Mouse (Mus musculus) stomach, embryonic 16.5 days (tissue): Measurements from ENCODE around the gene Smco3. TPM values are rescaled to one million over a fixed set of nuclear protein-coding genes. Genes with fewer than 3 reads are reported as not detected.

ENCODE experiments used
- ATAC-seq: fragments of 200-750 bp; cut with Nextera tagmentation; 2 replicates; pipeline ENCODE4 v1.8.0; 2017; ENCODE audit warnings: moderate number of reproducible peaks, moderate TSS enrichment; ENCODE audit not compliant: insufficient read depth, low FRiP score
- H3K27ac ChIP-seq: fragments of 300-500 bp; sonication (generic); 2 replicates; pipeline ENCODE4 v1.5.1; 2014; ENCODE audit warnings: low read length
- H3K27me3 ChIP-seq: fragments of 300-500 bp; sonication (generic); 2 replicates; pipeline ENCODE4 v1.6.1; 2014; ENCODE audit warnings: low read length, control low read depth, mixed read lengths; ENCODE audit not compliant: control insufficient read depth, insufficient read depth
- H3K36me3 ChIP-seq: fragments of 300-500 bp; sonication (generic); 2 replicates; pipeline ENCODE4 v1.6.1; 2014; ENCODE audit warnings: low read length; ENCODE audit not compliant: control insufficient read depth, insufficient read depth
- H3K4me1 ChIP-seq: fragments of 300-500 bp; sonication (generic); 2 replicates; pipeline ENCODE4 v1.6.1; 2014; ENCODE audit warnings: low read length, control low read depth, mixed read lengths; ENCODE audit not compliant: control insufficient read depth, insufficient read depth
- H3K4me2 ChIP-seq: fragments of 300-500 bp; sonication (generic); 2 replicates; pipeline ENCODE4 v1.6.1; 2014; ENCODE audit warnings: low read depth, low read length, mixed read lengths
- H3K4me3 ChIP-seq: fragments of 300-500 bp; sonication (generic); replicated peaks from 2 replicates; pipeline ENCODE4 v1.5.1; 2014; ENCODE audit warnings: mild to moderate bottlenecking, low read length
- H3K9ac ChIP-seq: fragments of 300-500 bp; sonication (generic); 2 replicates; pipeline ENCODE4 v1.6.1; 2014; ENCODE audit warnings: low read length
- H3K9me3 ChIP-seq: fragments of 300-500 bp; sonication (generic); replicated peaks from 2 replicates; pipeline ENCODE4 v1.6.1; 2016; ENCODE audit warnings: low read length, control low read depth; ENCODE audit not compliant: control insufficient read depth
- WGBS: fragments of 180-500 bp; shearing (Covaris S2); extraction: QIAGEN DNeasy Blood & Tissue Kit; methylation state at CpG from one replicate; pipeline ENCODE4 v1.1.7; 2014; 5-methylcytosine and 5-hydroxymethylcytosine counted together
- polyA plus RNA-seq: library from polyadenylated mRNA; unstranded; fragments of >200 nt; fragmentation: Nextera tagmentation; extraction: Ambion mirVana; gene quantifications from 2 replicates; pipeline ENCODE4 v1.2.1, GENCODE M21; 2015

Smco3 gene
- polyA plus RNA-seq, 1 experiment from 2014 or later, result 2.2 TPM

GRCm38 (mm10) chr6:136865360-136865759, 30.1 kb upstream of the Smco3 start:
- Histone ChIP-seq H3K4me1 (peaks cover 6% of the 10 kb centered on the region), H3K4me2 (no peak overlapping the region), H3K36me3 (no peaks in the 10 kb centered on the region), H3K9ac (no peak overlapping the region), H3K9me3 (no peaks in the 10 kb centered on the region), H3K27ac (peak overlapping the region; percentile 59; the same call in 1 of the 2 replicates), H3K27me3 (no peaks in the 10 kb centered on the region), H3K4me3 (no peak overlapping the region)
- WGBS, result 86% methylated on average over 5 of the region's 5 CpGs
- no peak for ATAC-seq

- Histone ChIP-seq H3K4me3 (no peak overlapping the region), H3K9ac (peak overlapping the region; percentile 44), H3K27ac (0 out of 2 replicates have a peak overlapping the region, but pooled peaks have one; percentile 7), H3K9me3 (no peaks in the 10 kb centered on the region), H3K36me3 (no peaks in the 10 kb centered on the region), H3K27me3 (no peaks in the 10 kb centered on the region), H3K4me2 (no peak overlapping the region), H3K4me1 (peaks cover 26% of the 10 kb centered on the region)
- WGBS, result 33% methylated on average over 9 of the region's 9 CpGs
- ATAC-seq, result peak; percentile 23; the same call in 1 of the 2 replicates
Measured at GRCm38 (mm10) chr6:136861020-136861419, 25.8 kb upstream of the Smco3 start.

- Histone ChIP-seq H3K4me1 (peaks cover 24% of the 10 kb centered on the region), H3K4me2 (0 out of 2 replicates have a peak overlapping the region, but pooled peaks have one; percentile 42), H3K9ac (0 out of 2 replicates have a peak overlapping the region, but pooled peaks have one; percentile 25), H3K27me3 (no peaks in the 10 kb centered on the region), H3K27ac (peak overlapping the region; percentile 82), H3K36me3 (no peaks in the 10 kb centered on the region), H3K9me3 (no peaks in the 10 kb centered on the region), H3K4me3 (no peak overlapping the region)
- no peak for ATAC-seq
- 44% methylated on average over 8 of the region's 8 CpGs for WGBS
Measured at GRCm38 (mm10) chr6:136858420-136858819, 23.2 kb upstream of the Smco3 start.

DNA sequence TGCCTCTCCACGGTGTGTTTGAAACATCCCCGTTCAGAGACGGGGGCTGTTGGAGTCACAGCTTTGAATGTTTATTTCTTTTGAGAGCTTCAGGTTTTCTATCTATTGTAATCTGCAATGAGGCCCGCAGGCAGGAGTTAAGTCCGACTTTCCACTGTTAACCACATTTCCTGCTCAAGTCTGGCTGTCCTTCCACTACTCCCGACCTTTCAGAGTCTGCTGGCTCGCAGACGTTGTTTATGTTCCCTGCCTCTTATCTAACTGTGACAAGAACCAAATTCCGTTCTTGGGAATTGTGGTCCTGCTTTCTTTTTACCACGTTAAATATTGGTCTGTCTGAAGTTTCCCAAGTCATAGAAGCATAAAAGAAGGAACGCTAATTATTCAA, 22.6 kb upstream of the Smco3 start:
- H3K4me2 ChIP-seq, result peak overlapping the region; percentile 42
- no peaks in the 10 kb centered on the region for H3K9me3 ChIP-seq
- H3K36me3 ChIP-seq, result no peaks in the 10 kb centered on the region
- no peaks in the 10 kb centered on the region for H3K27me3 ChIP-seq
- peak overlapping the region; percentile 37; the same call in 1 of the 2 replicates for H3K4me3 ChIP-seq
- H3K9ac ChIP-seq, result peak overlapping the region; percentile 62
- H3K4me1 ChIP-seq, result peaks cover 24% of the 10 kb centered on the region
- peak overlapping the region; percentile 82 for H3K27ac ChIP-seq
- ATAC-seq, result peak; percentile 68
- 5% methylated on average over 11 of the region's 11 CpGs for WGBS

DNA sequence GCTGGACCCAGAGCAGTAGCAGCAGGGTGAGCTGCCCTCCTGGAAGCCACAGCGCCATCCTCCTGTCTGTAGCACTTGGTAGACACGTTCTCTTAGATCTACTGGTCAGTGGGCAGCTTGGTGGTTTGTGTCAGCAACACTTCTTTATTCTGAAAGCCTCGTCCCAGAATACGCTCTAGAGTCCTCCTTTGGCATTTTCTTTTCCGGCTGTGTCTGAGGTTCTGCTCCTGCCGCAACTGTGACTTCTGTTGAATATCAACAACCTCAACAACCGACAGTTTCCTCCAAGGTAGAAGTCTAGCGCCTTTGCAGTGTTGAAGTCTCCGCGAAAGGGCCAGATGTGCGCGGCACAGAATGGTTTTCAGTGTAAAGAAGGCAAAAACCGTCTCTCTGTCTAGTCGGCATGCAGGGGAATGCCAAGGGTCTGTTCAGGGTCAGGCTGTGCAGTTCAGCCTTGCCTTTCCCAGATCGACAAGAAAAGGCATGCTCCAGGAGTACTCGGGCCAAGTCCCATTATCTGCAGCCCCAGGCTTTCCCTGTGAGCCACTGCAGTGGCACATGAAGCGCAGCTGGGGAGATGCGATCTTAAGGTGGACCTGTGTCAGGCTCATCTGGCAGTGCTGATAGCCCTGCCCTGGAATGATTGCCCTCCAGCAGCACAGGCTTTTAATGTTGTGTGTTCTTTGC, 22.1 kb upstream of the Smco3 start, which contains the start of gene Art4:
TSS of gene Art4 (minus strand) at position 548 of the 687 bp plus-strand sequence.
- Histone ChIP-seq H3K27me3 (no peaks in the 10 kb centered on the region), H3K4me1 (peaks cover 24% of the 10 kb centered on the region), H3K36me3 (no peaks in the 10 kb centered on the region), H3K9ac (peak within 1 kb of the TSS; percentile 62), H3K4me3 (peak within 1 kb of the TSS; percentile 37), H3K9me3 (no peaks in the 10 kb centered on the region), H3K4me2 (peak within 1 kb of the TSS; percentile 42), H3K27ac (peak within 1 kb of the TSS; percentile 82)
- ATAC-seq, result peak; percentile 63
- WGBS, result 38% methylated on average over 18 of the region's 18 CpGs

- no peaks in the 10 kb centered on the region for H3K27me3 ChIP-seq
- H3K27ac ChIP-seq, result peak overlapping the region; percentile 93
- peak overlapping the region; percentile 63 for H3K9ac ChIP-seq
- H3K36me3 ChIP-seq, result no peaks in the 10 kb centered on the region
- peak; percentile 70; the same call in 1 of the 2 replicates for ATAC-seq
- H3K4me3 ChIP-seq, result peak overlapping the region; percentile 34
- H3K4me1 ChIP-seq, result peaks cover 24% of the 10 kb centered on the region
- H3K4me2 ChIP-seq, result peak overlapping the region; percentile 41
- no peaks in the 10 kb centered on the region for H3K9me3 ChIP-seq
- WGBS, result 41% methylated on average over 14 of the region's 14 CpGs
Measured at GRCm38 (mm10) chr6:136856071-136856636, 20.9 kb upstream of the Smco3 start.

DNA sequence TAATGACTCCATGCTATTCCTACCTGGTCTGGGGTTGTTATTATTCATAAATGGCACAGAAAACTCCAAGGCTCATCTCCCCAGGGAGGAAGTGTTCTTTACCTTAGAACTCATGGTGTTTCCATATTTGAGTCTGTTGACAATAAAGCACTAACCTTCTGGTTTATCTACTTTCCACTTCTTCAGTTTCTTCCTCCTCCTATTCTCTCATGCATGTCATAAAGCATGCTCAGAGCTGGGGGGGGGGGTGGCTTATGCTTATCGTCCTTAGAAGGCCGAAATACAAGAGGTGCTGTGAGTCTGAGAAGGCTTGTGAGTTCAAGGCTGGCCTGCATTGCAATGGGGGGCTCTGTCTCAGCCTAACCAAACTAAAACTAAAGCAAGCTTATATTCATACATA, 19.9 kb upstream of the Smco3 start:
- 78% methylated on average over 2 of the region's 2 CpGs for WGBS
- H3K27me3 ChIP-seq, result no peaks in the 10 kb centered on the region
- no peaks in the 10 kb centered on the region for H3K36me3 ChIP-seq
- peak overlapping the region; percentile 41 for H3K4me2 ChIP-seq
- no peaks in the 10 kb centered on the region for H3K9me3 ChIP-seq
- peak overlapping the region; percentile 34; the same call in 1 of the 2 replicates for H3K4me3 ChIP-seq
- no peak for ATAC-seq
- peaks cover 24% of the 10 kb centered on the region for H3K4me1 ChIP-seq
- no peak overlapping the region for H3K9ac ChIP-seq
- peak overlapping the region; percentile 93; the same call in 1 of the 2 replicates for H3K27ac ChIP-seq

- H3K36me3 ChIP-seq, result no peaks in the 10 kb centered on the region
- no peak overlapping the region for H3K4me2 ChIP-seq
- ATAC-seq, result no peak
- H3K27ac ChIP-seq, result no peak overlapping the region
- H3K27me3 ChIP-seq, result no peaks in the 10 kb centered on the region
- no peaks in the 10 kb centered on the region for H3K9me3 ChIP-seq
- no peak overlapping the region for H3K9ac ChIP-seq
- peaks cover 24% of the 10 kb centered on the region for H3K4me1 ChIP-seq
- 74% methylated on average over 11 of the region's 11 CpGs for WGBS
- no peak overlapping the region for H3K4me3 ChIP-seq
Measured at GRCm38 (mm10) chr6:136854361-136854781, 19.1 kb upstream of the Smco3 start.

- WGBS, result 47% methylated on average over 3 of the region's 3 CpGs
- no peak for ATAC-seq
- H3K4me2 ChIP-seq, result no peak overlapping the region
- H3K9me3 ChIP-seq, result no peaks in the 10 kb centered on the region
- H3K4me3 ChIP-seq, result no peak overlapping the region
- H3K36me3 ChIP-seq, result no peaks in the 10 kb centered on the region
- H3K27me3 ChIP-seq, result no peaks in the 10 kb centered on the region
- H3K9ac ChIP-seq, result no peak overlapping the region
- H3K4me1 ChIP-seq, result peaks cover 14% of the 10 kb centered on the region
- no peak overlapping the region for H3K27ac ChIP-seq
Measured at GRCm38 (mm10) chr6:136852762-136853161, 17.5 kb upstream of the Smco3 start.
